Mouse (Mus musculus) neural tube, embryonic 14.5 days (tissue): ENCODE measurements around the gene Dapk2. TPM values are rescaled to one million over a fixed set of nuclear protein-coding genes. Genes with fewer than 3 reads are reported as not detected.
"Not testable (repeated sequence)": the region's sequence is repeated elsewhere in the genome, so short reads cannot be mapped to it uniquely, and the experiment has no call there.

Experiments
- ATAC-seq: fragments of 200-750 bp; cut with Nextera tagmentation; 2 replicates; pipeline ENCODE4 v1.8.0; 2017; ENCODE audit warnings: low read depth, mild to moderate bottlenecking, moderate TSS enrichment, moderate library complexity
- H3K27ac ChIP-seq: fragments of 300-500 bp; sonication (generic); 2 replicates; pipeline ENCODE4 v1.5.1; 2014; ENCODE audit warnings: low read depth, mild to moderate bottlenecking, control low read depth, low read length, moderate library complexity, mixed read lengths
- H3K27me3 ChIP-seq: fragments of 300-500 bp; sonication (generic); 2 replicates; pipeline ENCODE4 v1.6.1; 2014; ENCODE audit warnings: low read length; ENCODE audit not compliant: control insufficient read depth, insufficient read depth
- H3K36me3 ChIP-seq: fragments of 300-500 bp; sonication (generic); 2 replicates; pipeline ENCODE4 v1.6.1; 2014; ENCODE audit warnings: low read length, mixed read lengths; ENCODE audit not compliant: control insufficient read depth, insufficient read depth
- H3K4me1 ChIP-seq: fragments of 300-500 bp; sonication (generic); 2 replicates; pipeline ENCODE4 v1.6.1; 2014; ENCODE audit warnings: low read length; ENCODE audit not compliant: control insufficient read depth, insufficient read depth
- H3K4me2 ChIP-seq: fragments of 300-500 bp; sonication (generic); 2 replicates; pipeline ENCODE4 v1.6.1; 2014; ENCODE audit warnings: mild to moderate bottlenecking, low read depth, low read length, control low read depth
- H3K4me3 ChIP-seq: fragments of 300-500 bp; sonication (generic); 2 replicates; pipeline ENCODE4 v1.5.1; 2014; ENCODE audit warnings: low read depth, low read length, control low read depth, mixed read lengths
- H3K9ac ChIP-seq: fragments of 300-500 bp; sonication (generic); replicated peaks from 2 replicates; pipeline ENCODE4 v1.6.1; 2014; ENCODE audit warnings: low read depth, mild to moderate bottlenecking, control low read depth, low read length, mixed read lengths
- H3K9me3 ChIP-seq: fragments of 300-500 bp; sonication (generic); 2 replicates; pipeline ENCODE4 v1.6.1; 2016; ENCODE audit warnings: low read length; ENCODE audit not compliant: control insufficient read depth
- WGBS: fragments of 180-500 bp; shearing (Covaris S2); extraction: QIAGEN DNeasy Blood & Tissue Kit; methylation state at CpG from one replicate; pipeline ENCODE4 v1.1.7; 2014; 5-methylcytosine and 5-hydroxymethylcytosine counted together
- polyA plus RNA-seq: library from polyadenylated mRNA; unstranded; fragments of >200 nt; fragmentation: Nextera tagmentation; extraction: Ambion mirVana; gene quantifications from 2 replicates; pipeline ENCODE4 v1.2.1, GENCODE M21; 2014

Dapk2 gene
- polyA plus RNA-seq, 1 experiment from 2014 or later: 0.25 TPM

- 17% methylated on average over 14 of the region's 14 CpGs for WGBS
- no peak overlapping the region for H3K27ac ChIP-seq
- H3K9me3 ChIP-seq: no peaks in the 10 kb centered on the region
- H3K36me3 ChIP-seq: no peaks in the 10 kb centered on the region
- no peaks in the 10 kb centered on the region for H3K4me1 ChIP-seq
- no peaks in the 10 kb centered on the region for H3K27me3 ChIP-seq
- ATAC-seq: no peak
- no peak overlapping the region for H3K9ac ChIP-seq
- no peak overlapping the region for H3K4me2 ChIP-seq
- no peak overlapping the region for H3K4me3 ChIP-seq
These were observed 118.8 kb downstream of the Dapk2 start for GRCm38 (mm10) chr9:66276697-66277385.

- Histone ChIP-seq H3K27ac (no peak overlapping the region), H3K27me3 (no peaks in the 10 kb centered on the region), H3K4me1 (no peaks in the 10 kb centered on the region), H3K4me3 (no peak overlapping the region), H3K36me3 (no peaks in the 10 kb centered on the region), H3K9me3 (no peaks in the 10 kb centered on the region), H3K4me2 (no peak overlapping the region), H3K9ac (no peak overlapping the region)
- no peak for ATAC-seq
These were observed 121.6 kb downstream of the Dapk2 start for GRCm38 (mm10) chr9:66279647-66280046.

GRCm38 (mm10) chr9:66280496-66280895 lies 122.5 kb downstream of the Dapk2 start:
- no peaks in the 10 kb centered on the region for H3K27me3 ChIP-seq
- ATAC-seq: no peak

GRCm38 (mm10) chr9:66281501-66281951 lies 123.5 kb downstream of the Dapk2 start:
- H3K9ac ChIP-seq: no peak overlapping the region
- ATAC-seq: no peak
- no peak overlapping the region for H3K4me3 ChIP-seq
- WGBS: 54% methylated on average over 9 of the region's 9 CpGs
- no peak overlapping the region; the same call in 1 of the 2 replicates for H3K27ac ChIP-seq
- H3K4me2 ChIP-seq: no peak overlapping the region
- H3K36me3 ChIP-seq: no peaks in the 10 kb centered on the region
- no peaks in the 10 kb centered on the region for H3K27me3 ChIP-seq
- no peaks in the 10 kb centered on the region for H3K9me3 ChIP-seq
- H3K4me1 ChIP-seq: no peaks in the 10 kb centered on the region

More at GRCm38 (mm10) chr9:66280496-66280895, 122.5 kb downstream of the Dapk2 start:
- Histone ChIP-seq H3K4me3 (no peak overlapping the region), H3K4me2 (no peak overlapping the region), H3K9ac (no peak overlapping the region), H3K27ac (no peak overlapping the region), H3K4me1 (no peaks in the 10 kb centered on the region), H3K36me3 (no peaks in the 10 kb centered on the region), H3K9me3 (no peaks in the 10 kb centered on the region)
- WGBS: 68% methylated on average over 1 of the region's 1 CpGs

GRCm38 (mm10) chr9:66282582-66282981 lies 124.6 kb downstream of the Dapk2 start:
- Histone ChIP-seq H3K27ac (no peak overlapping the region), H3K4me2 (no peak overlapping the region), H3K4me1 (no peaks in the 10 kb centered on the region), H3K27me3 (no peaks in the 10 kb centered on the region), H3K9me3 (no peaks in the 10 kb centered on the region), H3K4me3 (no peak overlapping the region), H3K9ac (no peak overlapping the region), H3K36me3 (no peaks in the 10 kb centered on the region)
- no peak for ATAC-seq
- WGBS: 95% methylated on average over 1 of the region's 1 CpGs

- no peaks in the 10 kb centered on the region for H3K36me3 ChIP-seq
- no peak for ATAC-seq
These were observed 125.7 kb downstream of the Dapk2 start for GRCm38 (mm10) chr9:66283565-66284203.

GRCm38 (mm10) chr9:66285241-66285640 lies 127.2 kb downstream of the Dapk2 start:
- not testable (repeated sequence) for H3K9ac ChIP-seq, H3K9me3 ChIP-seq, H3K27ac ChIP-seq, H3K4me2 ChIP-seq, H3K36me3 ChIP-seq, ATAC-seq, H3K27me3 ChIP-seq, H3K4me3 ChIP-seq, H3K4me1 ChIP-seq
- WGBS: 95% methylated on average over 2 of the region's 2 CpGs

More at GRCm38 (mm10) chr9:66283565-66284203, 125.7 kb downstream of the Dapk2 start:
- Histone ChIP-seq H3K4me3 (no peak overlapping the region), H3K4me2 (no peak overlapping the region), H3K9me3 (no peaks in the 10 kb centered on the region), H3K4me1 (no peaks in the 10 kb centered on the region), H3K27ac (no peak overlapping the region), H3K27me3 (no peaks in the 10 kb centered on the region), H3K9ac (no peak overlapping the region)
- WGBS: 18% methylated on average over 2 of the region's 2 CpGs

- Histone ChIP-seq H3K9me3 (no peaks in the 10 kb centered on the region), H3K9ac (no peak overlapping the region), H3K4me3 (no peak overlapping the region), H3K36me3 (no peaks in the 10 kb centered on the region), H3K27ac (no peak overlapping the region), H3K4me1 (no peaks in the 10 kb centered on the region), H3K4me2 (no peak overlapping the region), H3K27me3 (no peaks in the 10 kb centered on the region)
- WGBS: 37% methylated on average over 7 of the region's 7 CpGs
- ATAC-seq: no peak
These were observed 127.9 kb downstream of the Dapk2 start for GRCm38 (mm10) chr9:66285901-66286300.

- no peak for ATAC-seq
- Histone ChIP-seq H3K4me3 (no peak overlapping the region), H3K36me3 (no peaks in the 10 kb centered on the region), H3K9me3 (no peaks in the 10 kb centered on the region), H3K27me3 (no peaks in the 10 kb centered on the region), H3K4me1 (peaks cover 4% of the 10 kb centered on the region; the same call in 1 of the 2 replicates), H3K4me2 (no peak overlapping the region), H3K9ac (no peak overlapping the region), H3K27ac (no peak overlapping the region)
- 89% methylated on average over 2 of the region's 2 CpGs for WGBS
These were observed 132.7 kb downstream of the Dapk2 start for GRCm38 (mm10) chr9:66290727-66291126.
